10 mouse cellular contexts compared by ENCODE assay signal in genomic region chr11:88550083-88550907, GRCm38 (mm10).
A peak's percentile ranks its signal among the peaks of the same experiment; 100 is the strongest.
DNase-seq lines count a peak whose midpoint lies in the region; ATAC-seq lines count a peak whose summit lies in the region.
"Had no signal": no experiment of that assay in that cellular context is flagged by ENCODE, and none has a peak within 500 bp of the region (broad histone marks: within the 10 kb centered on the region; RNA-seq: fewer than 3 reads in every experiment).

No protein-coding gene starts in this region.

- WGBS in heart, embryonic 13.5 days = 46% methylated on average over 6 of the region's 6 CpGs
- 34% methylated on average over 6 of the region's 6 CpGs for WGBS in forebrain, embryonic 14.5 days
- whole genome bisulfite sequencing in midbrain, embryonic 15.5 days = 37% methylated on average over 6 of the region's 6 CpGs

- ATAC-seq in heart, embryonic 13.5 days (ENCODE audit: extremely low read depth, insufficient number of reproducible peaks, low FRiP score, low TSS enrichment) = no peak
- no peak for ATAC-seq in forebrain, embryonic 14.5 days
- no peak for ATAC-seq in midbrain, embryonic 15.5 days (replicated peaks)
- no peak for ATAC-seq in megakaryocyte progenitor cell, adult 5-6 weeks (replicated peaks; ENCODE audit: poor library complexity)

- no peaks in the 10 kb centered on the region for H3K9me3 ChIP-seq in heart, embryonic 13.5 days
- no peaks in the 10 kb centered on the region for H3K9me3 ChIP-seq in forebrain, embryonic 14.5 days (replicated peaks; ENCODE audit: control insufficient read depth, low read length)
- H3K9me3 ChIP-seq in midbrain, embryonic 15.5 days = no peaks in the 10 kb centered on the region
- H3K9me3 ChIP-seq: G1E; liver, embryonic 13.5 days had no signal

- H3K9ac ChIP-seq in heart, embryonic 13.5 days = peak overlapping the region; percentile 56
- H3K9ac ChIP-seq in forebrain, embryonic 14.5 days (ENCODE audit: low read length) = no peak overlapping the region
- no peak overlapping the region for H3K9ac ChIP-seq in midbrain, embryonic 15.5 days
- H3K9ac ChIP-seq: liver, embryonic 13.5 days had no signal

- H3K36me3 ChIP-seq in heart, embryonic 13.5 days = no peaks in the 10 kb centered on the region
- no peaks in the 10 kb centered on the region for H3K36me3 ChIP-seq in forebrain, embryonic 14.5 days (ENCODE audit: control insufficient read depth, insufficient read depth, low read length)
- H3K36me3 ChIP-seq in midbrain, embryonic 15.5 days (replicated peaks) = no peaks in the 10 kb centered on the region
- H3K36me3 ChIP-seq: liver, embryonic 13.5 days had no signal

- peaks cover 93% of the 10 kb centered on the region for H3K4me1 ChIP-seq in heart, embryonic 13.5 days
- H3K4me1 ChIP-seq in forebrain, embryonic 14.5 days (ENCODE audit: control insufficient read depth, insufficient read depth, low read length) = peaks cover 70% of the 10 kb centered on the region
- H3K4me1 ChIP-seq in midbrain, embryonic 15.5 days = peaks cover 85% of the 10 kb centered on the region

- no peak overlapping the region for H3K4me3 ChIP-seq in heart, embryonic 13.5 days
- no peak overlapping the region for H3K4me3 ChIP-seq in forebrain, embryonic 14.5 days (ENCODE audit: low read depth, low read length)
- no peak overlapping the region for H3K4me3 ChIP-seq in midbrain, embryonic 15.5 days
- H3K4me3 ChIP-seq: liver, embryonic 13.5 days had no signal

- no peaks in the 10 kb centered on the region for H3K27me3 ChIP-seq in heart, embryonic 13.5 days (replicated peaks)
- no peaks in the 10 kb centered on the region for H3K27me3 ChIP-seq in forebrain, embryonic 14.5 days (replicated peaks; ENCODE audit: control insufficient read depth, insufficient read depth, low read length)
- H3K27me3 ChIP-seq in midbrain, embryonic 15.5 days (replicated peaks) = no peaks in the 10 kb centered on the region
- H3K27me3 ChIP-seq: liver, embryonic 13.5 days had no signal

- no peak overlapping the region for H3K4me2 ChIP-seq in heart, embryonic 13.5 days
- no peak overlapping the region for H3K4me2 ChIP-seq in forebrain, embryonic 14.5 days (ENCODE audit: low read length)
- no peak overlapping the region for H3K4me2 ChIP-seq in midbrain, embryonic 15.5 days
- H3K4me2 ChIP-seq: liver, embryonic 13.5 days had no signal

- H3K27ac ChIP-seq in heart, embryonic 13.5 days (replicated peaks) = peak overlapping the region; percentile 92
- peak overlapping the region; percentile 44; the same call in 1 of the 2 replicates for H3K27ac ChIP-seq in forebrain, embryonic 14.5 days (ENCODE audit: low read depth, low read length)
- peak overlapping the region; percentile 61 for H3K27ac ChIP-seq in midbrain, embryonic 15.5 days
- H3K27ac ChIP-seq: liver, embryonic 13.5 days had no signal

- no peak for DNase-seq in heart, adult 11 months
- peak; percentile 57 for DNase-seq in CD4-positive, CD25-positive, alpha-beta regulatory T cell, adult 2 months (ENCODE audit: low read depth, low spot score)
- DNase-seq in forebrain, embryonic 14.5 days (ENCODE audit: low spot score) = no peak
- no peak for DNase-seq in cerebellum, adult 8-10 months
- no peak for DNase-seq in gastrocnemius, postnatal 25 days
- DNase-seq: liver, embryonic 13.5 days had no signal
